Mouse (Mus musculus) embryonic facial prominence, embryonic 13.5 days (tissue): ENCODE measurements around the gene Chchd6. TPM values are rescaled to one million over a fixed set of nuclear protein-coding genes. Genes with fewer than 3 reads are reported as not detected.

Experiments
- ATAC-seq: fragments of 200-750 bp; cut with Nextera tagmentation; 2 replicates; pipeline ENCODE4 v1.8.0; 2017; ENCODE audit warnings: low read depth; ENCODE audit not compliant: insufficient number of reproducible peaks, insufficient read depth, low FRiP score, low TSS enrichment
- H3K27ac ChIP-seq: fragments of 300-500 bp; sonication (generic); 2 replicates; pipeline ENCODE4 v1.5.1; 2015; ENCODE audit warnings: moderate library complexity, mild to moderate bottlenecking, inconsistent platforms
- H3K27me3 ChIP-seq: fragments of 300-500 bp; sonication (generic); 2 replicates; pipeline ENCODE4 v1.6.1; 2015; ENCODE audit warnings: mild to moderate bottlenecking, inconsistent platforms
- H3K36me3 ChIP-seq: fragments of 300-500 bp; sonication (generic); 2 replicates; pipeline ENCODE4 v1.6.1; 2015; ENCODE audit warnings: mild to moderate bottlenecking, inconsistent platforms
- H3K4me1 ChIP-seq: fragments of 300-500 bp; sonication (generic); 2 replicates; pipeline ENCODE4 v1.6.1; 2015; ENCODE audit warnings: inconsistent platforms
- H3K4me2 ChIP-seq: fragments of 300-500 bp; sonication (generic); 2 replicates; pipeline ENCODE4 v1.6.1; 2015; ENCODE audit warnings: moderate library complexity, mild to moderate bottlenecking, inconsistent platforms
- H3K4me3 ChIP-seq: fragments of 300-500 bp; sonication (generic); 2 replicates; pipeline ENCODE4 v1.5.1; 2015; ENCODE audit warnings: mild to moderate bottlenecking, inconsistent platforms
- H3K9ac ChIP-seq: fragments of 300-500 bp; sonication (generic); 2 replicates; pipeline ENCODE4 v1.6.1; 2015; ENCODE audit warnings: mild to moderate bottlenecking, inconsistent platforms
- H3K9me3 ChIP-seq: fragments of 300-500 bp; sonication (generic); 2 replicates; pipeline ENCODE4 v1.6.1; 2016; ENCODE audit warnings: inconsistent platforms
- WGBS: fragments of 180-500 bp; shearing (Covaris S2); methylation state at CpG from one replicate; pipeline ENCODE4 v1.1.7; 2015; ENCODE audit warnings: mixed read lengths; 5-methylcytosine and 5-hydroxymethylcytosine counted together
- polyA plus RNA-seq: library from polyadenylated mRNA; unstranded; fragments of >200 nt; fragmentation: Nextera tagmentation; extraction: Ambion mirVana; gene quantifications from 2 replicates; pipeline ENCODE4 v1.2.1, GENCODE M21; 2015

Gene Chchd6
- polyA plus RNA-seq, 1 experiment from 2014 or later, result 67.2 TPM

GRCm38 (mm10) chr6:89362281-89363106 is 233.0 kb downstream of the Chchd6 start, which contains the start of gene Plxna1:
Plxna1 (minus strand) TSS chr6:89362620.
- H3K4me2 ChIP-seq, result peak within 1 kb of the TSS; percentile 97
- peak within 1 kb of the TSS; percentile 97 for H3K4me3 ChIP-seq
- H3K27ac ChIP-seq, result peak within 1 kb of the TSS; percentile 80
- no peaks in the 10 kb centered on the region; the same call in 1 of the 2 replicates for H3K36me3 ChIP-seq
- 1% methylated on average over 93 of the region's 110 CpGs for WGBS
- H3K9ac ChIP-seq, result peak within 1 kb of the TSS; percentile 98
- peaks cover 11% of the 10 kb centered on the region for H3K27me3 ChIP-seq
- H3K4me1 ChIP-seq, result peaks cover 39% of the 10 kb centered on the region
- H3K9me3 ChIP-seq, result no peaks in the 10 kb centered on the region
- ATAC-seq, result peak; percentile 64

GRCm38 (mm10) chr6:89361418-89362280 is 233.8 kb downstream of the Chchd6 start:
- Histone ChIP-seq H3K9me3 (no peaks in the 10 kb centered on the region), H3K36me3 (peaks cover 7% of the 10 kb centered on the region), H3K27me3 (peaks cover 11% of the 10 kb centered on the region), H3K4me1 (peaks cover 39% of the 10 kb centered on the region), H3K9ac (peak overlapping the region; percentile 98), H3K4me2 (peak overlapping the region; percentile 97), H3K4me3 (peak overlapping the region; percentile 97), H3K27ac (peak overlapping the region; percentile 80)
- ATAC-seq, result no peak
- WGBS, result under 1% methylated on average over 80 of the region's 80 CpGs

DNA sequence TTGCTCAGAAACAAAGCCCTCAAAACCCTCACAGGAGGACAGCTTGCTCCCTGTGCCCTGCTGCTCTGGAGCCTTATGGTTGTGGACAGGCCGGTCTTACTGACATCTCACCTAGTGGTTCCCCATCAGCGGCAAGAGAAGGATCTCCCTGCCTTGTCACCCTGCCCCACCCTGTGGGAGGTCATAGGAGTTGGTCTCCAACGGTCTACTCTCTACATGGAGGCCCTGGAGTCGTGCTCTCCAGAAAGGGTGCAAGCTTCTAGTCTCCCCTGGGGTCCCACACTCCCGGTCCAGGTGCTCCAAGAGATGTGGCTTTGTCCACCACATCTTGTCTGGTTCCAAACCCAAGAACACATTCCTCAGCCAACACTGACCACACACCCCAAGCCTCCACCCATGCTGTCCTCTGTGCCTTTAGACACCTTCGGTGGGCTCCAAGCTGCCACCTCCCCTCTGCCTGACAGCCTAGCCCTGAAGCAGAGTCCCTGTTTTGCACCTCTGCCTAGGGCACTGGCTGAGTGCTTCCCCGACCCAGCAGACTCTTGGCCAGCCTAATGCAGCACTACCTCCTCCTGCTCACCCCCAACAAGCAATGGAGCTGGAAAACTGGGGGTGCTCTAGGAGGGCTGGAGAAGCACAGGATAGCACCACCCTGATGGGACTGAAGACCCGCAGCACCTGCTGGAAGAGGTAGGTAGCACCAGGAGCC is 234.6 kb downstream of the Chchd6 start:
- Histone ChIP-seq H3K4me3 (peak overlapping the region; percentile 97), H3K9ac (peak overlapping the region; percentile 98), H3K9me3 (no peaks in the 10 kb centered on the region), H3K4me2 (peak overlapping the region; percentile 97), H3K4me1 (peaks cover 45% of the 10 kb centered on the region), H3K27ac (peak overlapping the region; percentile 57; the same call in 1 of the 2 replicates), H3K27me3 (peaks cover 11% of the 10 kb centered on the region), H3K36me3 (peaks cover 15% of the 10 kb centered on the region)
- 51% methylated on average over 8 of the region's 8 CpGs for WGBS
- ATAC-seq, result no peak

- Histone ChIP-seq H3K27ac (peak overlapping the region; percentile 57; the same call in 1 of the 2 replicates), H3K27me3 (peaks cover 11% of the 10 kb centered on the region), H3K36me3 (peaks cover 23% of the 10 kb centered on the region), H3K9ac (peak overlapping the region; percentile 98), H3K4me1 (peaks cover 51% of the 10 kb centered on the region), H3K4me2 (peak overlapping the region; percentile 97), H3K4me3 (peak overlapping the region; percentile 97), H3K9me3 (no peaks in the 10 kb centered on the region)
- WGBS, result 39% methylated on average over 20 of the region's 20 CpGs
- no peak for ATAC-seq
These were observed 235.4 kb downstream of the Chchd6 start for GRCm38 (mm10) chr6:89359771-89360708.

GRCm38 (mm10) chr6:89359192-89359591 is 236.3 kb downstream of the Chchd6 start:
- H3K27me3 ChIP-seq, result peaks cover 8% of the 10 kb centered on the region
- no peaks in the 10 kb centered on the region for H3K9me3 ChIP-seq
- peaks cover 32% of the 10 kb centered on the region for H3K36me3 ChIP-seq
- no peak for ATAC-seq
- 87% methylated on average over 3 of the region's 3 CpGs for WGBS
- peak overlapping the region; percentile 22; the same call in 1 of the 2 replicates for H3K27ac ChIP-seq
- no peak overlapping the region; the same call in 1 of the 2 replicates for H3K4me3 ChIP-seq
- peaks cover 60% of the 10 kb centered on the region for H3K4me1 ChIP-seq
- H3K9ac ChIP-seq, result 0 out of 2 replicates have a peak overlapping the region, but pooled peaks have one; percentile 98
- H3K4me2 ChIP-seq, result peak overlapping the region; percentile 97

- H3K27ac ChIP-seq, result no peak overlapping the region
- no peak for ATAC-seq
- H3K9ac ChIP-seq, result no peak overlapping the region
- H3K36me3 ChIP-seq, result peaks cover 57% of the 10 kb centered on the region
- H3K4me3 ChIP-seq, result no peak overlapping the region
- 38% methylated on average over 7 of the region's 7 CpGs for WGBS
- H3K4me1 ChIP-seq, result peaks cover 81% of the 10 kb centered on the region
- no peak overlapping the region for H3K4me2 ChIP-seq
- H3K27me3 ChIP-seq, result no peaks in the 10 kb centered on the region
- no peaks in the 10 kb centered on the region for H3K9me3 ChIP-seq
These were observed 239.8 kb downstream of the Chchd6 start for GRCm38 (mm10) chr6:89355661-89356060.

- H3K36me3 ChIP-seq, result peaks cover 65% of the 10 kb centered on the region
- no peak overlapping the region for H3K4me3 ChIP-seq
- 88% methylated on average over 12 of the region's 12 CpGs for whole genome bisulfite sequencing
- H3K27ac ChIP-seq, result no peak overlapping the region
- H3K9ac ChIP-seq, result no peak overlapping the region
- no peak overlapping the region for H3K4me2 ChIP-seq
- no peaks in the 10 kb centered on the region for H3K9me3 ChIP-seq
- no peaks in the 10 kb centered on the region for H3K27me3 ChIP-seq
- H3K4me1 ChIP-seq, result peaks cover 76% of the 10 kb centered on the region
- no peak for ATAC-seq
These were observed 240.7 kb downstream of the Chchd6 start for GRCm38 (mm10) chr6:89354726-89355125.

DNA sequence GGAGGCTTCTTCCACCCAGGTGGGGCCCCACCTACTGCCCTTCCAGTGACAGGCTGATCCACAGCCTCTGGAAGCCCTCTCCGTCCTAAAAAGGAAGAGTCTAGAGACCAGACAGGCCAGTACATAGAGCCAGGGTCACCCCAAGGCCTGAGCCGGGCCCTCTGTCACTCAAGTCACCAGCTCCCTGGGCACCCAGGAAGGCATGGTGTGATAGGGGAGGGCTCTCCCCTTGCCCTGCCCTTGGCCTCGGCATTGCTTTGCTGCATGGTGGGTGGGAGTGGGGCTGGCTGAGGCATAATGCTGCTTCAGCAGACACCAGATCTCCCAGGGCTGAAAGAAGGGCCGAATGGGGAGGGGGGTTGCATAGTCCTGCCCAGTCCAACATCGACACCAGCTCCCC is 241.4 kb downstream of the Chchd6 start:
- Histone ChIP-seq H3K9ac (peak overlapping the region; percentile 28; the same call in 1 of the 2 replicates), H3K4me1 (peaks cover 72% of the 10 kb centered on the region), H3K4me2 (no peak overlapping the region), H3K27ac (peak overlapping the region; percentile 80), H3K4me3 (no peak overlapping the region), H3K9me3 (no peaks in the 10 kb centered on the region), H3K27me3 (no peaks in the 10 kb centered on the region), H3K36me3 (peaks cover 71% of the 10 kb centered on the region)
- ATAC-seq, result no peak
- WGBS, result 66% methylated on average over 5 of the region's 5 CpGs

DNA sequence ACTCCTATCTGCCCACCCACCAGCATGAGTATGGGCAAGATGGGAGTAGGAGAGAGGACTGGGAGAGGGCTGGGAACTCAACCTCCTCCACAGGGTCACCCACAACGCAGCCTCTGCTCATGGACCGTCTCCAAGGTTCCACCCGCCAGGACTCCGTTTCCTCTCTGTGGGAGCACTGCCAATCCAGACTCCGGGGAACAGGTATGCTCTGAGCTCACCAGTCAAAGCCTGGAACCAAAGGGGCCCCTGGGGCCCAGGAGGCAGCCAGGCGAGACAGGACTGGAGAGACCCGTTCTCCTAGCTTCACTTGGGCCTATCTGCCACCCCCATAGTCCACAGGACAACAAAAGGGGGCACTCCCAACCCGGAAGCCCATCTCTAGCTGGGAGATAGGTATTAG is 242.4 kb downstream of the Chchd6 start:
- 54% methylated on average over 8 of the region's 8 CpGs for WGBS

GRCm38 (mm10) chr6:89351441-89352137 is 243.9 kb downstream of the Chchd6 start:
- Histone ChIP-seq H3K9ac (0 out of 2 replicates have a peak overlapping the region, but pooled peaks have one; percentile 52), H3K4me2 (no peak overlapping the region; the same call in 1 of the 2 replicates), H3K4me1 (peaks cover 63% of the 10 kb centered on the region), H3K36me3 (peaks cover 88% of the 10 kb centered on the region), H3K4me3 (no peak overlapping the region), H3K27me3 (no peaks in the 10 kb centered on the region), H3K9me3 (no peaks in the 10 kb centered on the region), H3K27ac (peak overlapping the region; percentile 80)
- ATAC-seq, result peak; percentile 50
- 23% methylated on average over 5 of the region's 5 CpGs for WGBS

More for the DNA sequence above, 242.4 kb downstream of the Chchd6 start:
- ATAC-seq, result no peak
- peak overlapping the region; percentile 80 for H3K27ac ChIP-seq
- H3K4me2 ChIP-seq, result no peak overlapping the region
- peaks cover 63% of the 10 kb centered on the region for H3K4me1 ChIP-seq
- no peaks in the 10 kb centered on the region for H3K9me3 ChIP-seq
- H3K27me3 ChIP-seq, result no peaks in the 10 kb centered on the region
- H3K4me3 ChIP-seq, result no peak overlapping the region
- H3K9ac ChIP-seq, result no peak overlapping the region
- H3K36me3 ChIP-seq, result peaks cover 81% of the 10 kb centered on the region
